Mouse (Mus musculus) lung, adult 2 months (tissue): ENCODE data around the gene Htra1.

Source experiments
- CTCF ChIP-seq: fragments of 200-500 bp; IDR thresholded peaks from 2 replicates; pipeline ENCODE4 v1.5.1; 2011; ENCODE audit warnings: mild to moderate bottlenecking, low read length, control low read depth; ENCODE audit not compliant: insufficient read depth
- POLR2A ChIP-seq: fragments of 200-500 bp; IDR thresholded peaks from 2 replicates; pipeline ENCODE4 v1.6.1; 2011; ENCODE audit warnings: low read depth, mild to moderate bottlenecking, control low read depth, low read length, borderline replicate concordance; ENCODE audit errors: extremely low read depth

DNA sequence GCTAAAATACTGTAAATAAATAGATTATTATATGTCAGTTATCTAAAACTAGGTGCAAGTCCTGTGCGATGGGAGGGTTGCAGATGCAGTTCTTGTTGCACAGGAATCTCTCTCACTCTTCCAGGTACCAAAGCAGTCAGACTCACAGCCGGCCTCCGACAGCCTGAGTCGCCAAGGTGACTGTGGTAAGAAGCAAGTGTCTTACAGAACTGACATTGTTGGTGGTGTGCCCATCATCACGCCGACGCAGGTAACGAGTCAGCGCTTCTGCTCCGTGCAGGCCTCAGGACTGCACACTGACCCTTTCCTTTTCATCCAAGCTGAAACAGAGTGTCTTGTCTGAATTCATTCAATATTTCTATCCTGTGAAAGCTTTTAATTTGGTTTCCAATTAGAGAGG is 38.7 kb upstream of the Htra1 start:
- TF ChIP-seq CTCF (no peak), POLR2A (no peak)
